Mouse (Mus musculus) embryonic facial prominence, embryonic 10.5 days (tissue): ENCODE results near the gene Nudcd3. TPM values are rescaled to one million over a fixed set of nuclear protein-coding genes. Genes with fewer than 3 reads are reported as not detected.

Experiments used
- DNase-seq: peaks from one replicate; pipeline ENCODE4 v3.0.0-alpha.2; 2017; ENCODE audit warnings: low spot score
- H3K27ac ChIP-seq: fragments of 300-500 bp; sonication (generic); replicated peaks from 2 replicates; pipeline ENCODE4 v1.5.1; 2016; ENCODE audit warnings: mild to moderate bottlenecking
- H3K27me3 ChIP-seq: fragments of 300-500 bp; sonication (generic); replicated peaks from 2 replicates; pipeline ENCODE4 v1.6.1; 2016; ENCODE audit warnings: low read depth, mild to moderate bottlenecking; ENCODE audit not compliant: poor library complexity, severe bottlenecking
- H3K36me3 ChIP-seq: fragments of 300-500 bp; sonication (generic); replicated peaks from 2 replicates; pipeline ENCODE4 v1.6.1; 2016; ENCODE audit warnings: mild to moderate bottlenecking, moderate library complexity
- H3K4me1 ChIP-seq: fragments of 300-500 bp; sonication (generic); 2 replicates; pipeline ENCODE4 v1.6.1; 2016
- H3K4me3 ChIP-seq: fragments of 300-500 bp; sonication (generic); 2 replicates; pipeline ENCODE4 v1.5.1; 2016; ENCODE audit warnings: mild to moderate bottlenecking, moderate library complexity
- H3K9me3 ChIP-seq: fragments of 300-500 bp; sonication (generic); 2 replicates; pipeline ENCODE4 v1.6.1; 2016; ENCODE audit warnings: mild to moderate bottlenecking
- WGBS: fragments of 180-500 bp; shearing (Covaris S2); methylation state at CpG from one replicate; pipeline ENCODE4 v1.1.7; 2016; 5-methylcytosine and 5-hydroxymethylcytosine counted together
- polyA plus RNA-seq: library from polyadenylated mRNA; unstranded; fragments of >200 nt; fragmentation: Nextera tagmentation; extraction: Ambion mirVana; gene quantifications from 2 replicates; pipeline ENCODE4 v1.2.1, GENCODE M21; 2016

Gene Nudcd3
- polyA plus RNA-seq, 1 experiment from 2014 or later = 55.6 TPM

DNA sequence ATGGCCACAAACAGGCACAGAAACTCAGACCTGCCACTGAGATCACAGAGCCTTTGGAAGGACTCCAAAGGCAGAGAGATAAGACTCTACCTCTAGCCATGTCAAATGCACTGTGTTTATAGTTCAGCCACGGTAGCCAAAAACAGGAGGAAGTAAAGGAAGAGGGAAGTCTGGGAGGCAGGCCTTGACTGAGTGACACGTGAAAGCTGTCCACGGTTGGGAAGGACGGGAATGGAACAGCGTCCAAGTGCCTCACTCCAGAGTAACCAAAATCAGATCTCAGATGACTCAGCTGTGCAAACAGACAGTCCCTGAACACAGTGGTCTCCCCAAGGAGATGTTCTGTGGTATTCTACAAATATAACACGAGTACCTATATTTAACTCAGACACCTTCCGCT lies 25.5 kb downstream of the Nudcd3 start:
- Histone ChIP-seq H3K9me3 (no peaks in the 10 kb centered on the region), H3K36me3 (0 out of 2 replicates have a peak, but pooled peaks cover 3% of the 10 kb centered on the region), H3K27ac (no peak overlapping the region), H3K4me1 (peaks cover 19% of the 10 kb centered on the region), H3K4me3 (no peak overlapping the region), H3K27me3 (no peaks in the 10 kb centered on the region)
- DNase-seq = no peak
- 85% methylated on average over 7 of the region's 7 CpGs for WGBS

GRCm38 (mm10) chr11:6169041-6169663 lies 31.1 kb downstream of the Nudcd3 start:
- Histone ChIP-seq H3K27me3 (no peaks in the 10 kb centered on the region), H3K4me1 (no peaks in the 10 kb centered on the region), H3K4me3 (no peak overlapping the region), H3K27ac (no peak overlapping the region), H3K36me3 (no peaks in the 10 kb centered on the region), H3K9me3 (no peaks in the 10 kb centered on the region)
- DNase-seq = no peak
- 91% methylated on average over 2 of the region's 2 CpGs for WGBS

DNA sequence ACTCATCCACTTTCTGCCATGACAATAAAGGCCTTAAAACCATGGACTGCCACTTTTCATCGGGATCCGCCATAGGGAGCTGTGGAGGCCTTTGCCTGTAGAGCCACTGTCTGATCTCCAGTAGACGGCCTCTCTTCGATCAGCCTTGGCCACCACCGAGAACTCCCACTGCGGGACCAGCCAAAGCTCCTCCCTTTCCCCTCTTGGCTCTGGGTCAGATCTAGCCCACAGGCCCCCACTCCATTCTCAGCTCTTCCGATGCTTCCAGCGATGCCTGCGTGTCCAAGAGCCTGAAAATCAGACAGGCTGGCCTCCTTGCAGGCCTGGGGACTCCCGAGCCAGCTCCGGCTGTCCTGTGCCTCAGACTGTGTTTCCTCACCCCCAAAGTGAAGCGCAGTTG lies 33.9 kb downstream of the Nudcd3 start:
- no peaks in the 10 kb centered on the region for H3K4me1 ChIP-seq
- H3K9me3 ChIP-seq = no peaks in the 10 kb centered on the region
- no peak overlapping the region for H3K4me3 ChIP-seq
- H3K36me3 ChIP-seq = 0 out of 2 replicates have a peak, but pooled peaks cover 4% of the 10 kb centered on the region
- no peaks in the 10 kb centered on the region for H3K27me3 ChIP-seq
- no peak for DNase-seq
- 94% methylated on average over 12 of the region's 12 CpGs for WGBS
- H3K27ac ChIP-seq = no peak overlapping the region

DNA sequence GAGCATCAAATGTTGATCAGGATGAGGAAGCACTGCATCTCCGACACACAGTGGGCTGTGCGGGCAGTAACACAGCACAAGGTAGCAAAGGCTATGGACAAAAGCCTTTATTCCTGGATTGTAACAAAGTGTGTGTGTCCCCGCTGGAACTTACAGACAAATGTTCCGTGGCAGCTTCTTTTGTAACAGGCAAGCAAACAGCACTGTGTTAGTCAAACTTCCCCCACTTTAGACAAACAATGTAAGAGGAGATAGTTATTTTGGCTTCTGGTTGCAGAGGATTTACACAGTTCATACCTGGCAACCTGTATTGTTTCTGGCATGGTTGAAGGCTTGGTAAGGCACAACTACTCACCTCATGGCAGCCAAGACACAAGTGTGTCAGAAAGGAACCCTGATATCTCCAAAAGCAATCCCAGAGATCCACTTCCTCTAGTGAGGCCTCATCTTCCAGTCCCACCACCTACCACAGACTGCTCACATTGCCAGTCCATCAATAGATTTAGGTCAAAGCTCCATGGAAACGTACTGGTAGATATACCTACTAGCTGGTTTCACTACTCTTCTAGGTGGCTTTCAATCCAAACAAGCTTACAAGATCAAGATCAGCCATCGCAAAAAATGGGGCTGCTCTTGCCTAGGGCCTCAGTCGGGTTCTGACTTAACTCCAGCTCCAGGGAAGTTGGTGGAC lies 34.7 kb downstream of the Nudcd3 start:
- no peak overlapping the region for H3K4me3 ChIP-seq
- H3K36me3 ChIP-seq = 0 out of 2 replicates have a peak, but pooled peaks cover 4% of the 10 kb centered on the region
- 92% methylated on average over 7 of the region's 7 CpGs for WGBS
- no peak for DNase-seq
- H3K4me1 ChIP-seq = no peaks in the 10 kb centered on the region
- no peaks in the 10 kb centered on the region for H3K9me3 ChIP-seq
- H3K27ac ChIP-seq = no peak overlapping the region
- H3K27me3 ChIP-seq = no peaks in the 10 kb centered on the region

DNA sequence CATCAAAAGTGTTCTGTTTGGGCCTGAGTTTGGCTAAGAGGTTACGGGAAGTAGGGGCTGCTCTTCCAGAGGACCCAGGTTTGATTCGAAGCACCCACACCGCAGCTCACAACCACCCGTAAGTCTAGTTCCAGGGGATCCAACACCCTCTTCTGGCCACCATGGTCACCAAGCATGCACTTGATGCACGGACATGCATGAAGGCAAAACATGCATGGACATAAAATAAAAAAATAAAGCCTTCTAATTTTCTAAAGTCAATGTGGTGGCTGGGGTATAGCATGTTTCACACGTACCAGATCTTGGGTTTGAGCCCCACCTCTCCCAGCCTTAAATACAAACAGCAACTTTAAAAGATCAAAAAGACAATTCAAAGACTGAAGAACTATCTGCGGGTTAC lies 35.4 kb downstream of the Nudcd3 start:
- H3K27ac ChIP-seq = no peak overlapping the region
- DNase-seq = no peak
- WGBS = 96% methylated on average over 7 of the region's 7 CpGs
- no peaks in the 10 kb centered on the region for H3K4me1 ChIP-seq
- no peak overlapping the region for H3K4me3 ChIP-seq
- 0 out of 2 replicates have a peak, but pooled peaks cover 4% of the 10 kb centered on the region for H3K36me3 ChIP-seq
- no peaks in the 10 kb centered on the region for H3K27me3 ChIP-seq
- H3K9me3 ChIP-seq = no peaks in the 10 kb centered on the region

DNA sequence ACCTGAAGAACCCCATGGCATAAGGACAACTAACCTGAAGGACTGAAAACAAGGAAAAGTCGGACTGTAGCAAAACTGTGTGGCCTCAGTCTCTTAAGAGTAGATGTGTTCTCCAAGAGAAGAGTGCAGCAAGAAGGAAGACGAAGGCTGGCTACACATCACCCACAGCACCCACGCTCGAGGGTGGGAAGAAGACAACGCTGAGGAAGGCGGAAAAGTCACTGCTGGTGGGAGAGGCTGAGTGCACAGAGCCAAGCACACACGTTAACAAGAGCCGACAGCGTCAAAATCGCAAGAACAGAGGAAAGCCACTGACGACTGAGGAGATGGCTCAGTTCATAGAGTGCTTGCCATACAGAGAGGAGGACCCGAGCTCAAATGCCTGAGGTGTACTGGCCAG lies 36.5 kb downstream of the Nudcd3 start:
- Histone ChIP-seq H3K36me3 (0 out of 2 replicates have a peak, but pooled peaks cover 4% of the 10 kb centered on the region), H3K4me1 (no peaks in the 10 kb centered on the region), H3K4me3 (no peak overlapping the region), H3K9me3 (no peaks in the 10 kb centered on the region), H3K27ac (no peak overlapping the region), H3K27me3 (no peaks in the 10 kb centered on the region)
- WGBS = 94% methylated on average over 12 of the region's 12 CpGs
- DNase-seq = no peak

- Histone ChIP-seq H3K27ac (no peak overlapping the region), H3K9me3 (no peaks in the 10 kb centered on the region), H3K4me3 (no peak overlapping the region), H3K36me3 (0 out of 2 replicates have a peak, but pooled peaks cover 4% of the 10 kb centered on the region), H3K4me1 (no peaks in the 10 kb centered on the region), H3K27me3 (no peaks in the 10 kb centered on the region)
- no peak for DNase-seq
- 94% methylated on average over 3 of the region's 3 CpGs for WGBS
Measured at GRCm38 (mm10) chr11:6163062-6163461, 37.2 kb downstream of the Nudcd3 start.

- no peak overlapping the region for H3K27ac ChIP-seq
- H3K36me3 ChIP-seq = 0 out of 2 replicates have a peak, but pooled peaks cover 4% of the 10 kb centered on the region
- no peaks in the 10 kb centered on the region for H3K4me1 ChIP-seq
- H3K27me3 ChIP-seq = no peaks in the 10 kb centered on the region
- H3K9me3 ChIP-seq = no peaks in the 10 kb centered on the region
- H3K4me3 ChIP-seq = no peak overlapping the region
- DNase-seq = no peak
Measured at GRCm38 (mm10) chr11:6161549-6161948, 38.7 kb downstream of the Nudcd3 start.

DNA sequence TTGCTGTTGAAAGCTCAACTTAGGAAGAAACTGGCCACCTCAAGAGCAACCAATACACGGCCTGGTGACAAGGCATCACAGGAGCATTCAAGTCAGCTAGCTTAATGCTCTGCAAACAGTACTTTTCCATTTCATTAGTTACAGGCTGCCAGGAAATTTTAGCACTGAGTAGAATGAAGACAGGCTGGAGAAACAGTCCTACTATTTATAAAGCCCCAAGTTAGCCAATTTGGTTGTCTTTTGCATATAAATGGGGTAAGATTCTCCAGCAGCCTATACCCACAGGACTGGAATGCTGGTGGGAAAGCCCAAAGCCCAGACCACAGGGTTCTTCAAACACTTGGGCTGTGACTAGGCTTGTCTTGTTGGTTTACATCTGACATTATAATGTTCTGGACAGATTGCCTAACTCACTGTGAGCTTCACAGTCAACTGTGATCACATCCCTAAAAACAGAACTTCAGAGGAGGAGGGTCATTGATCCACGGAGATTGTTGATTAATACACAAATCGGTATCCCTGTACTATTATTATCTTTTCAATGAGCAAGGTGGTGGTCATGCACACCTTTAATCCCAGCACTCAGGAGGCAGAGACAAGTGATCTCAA lies 39.4 kb downstream of the Nudcd3 start:
- 0 out of 2 replicates have a peak, but pooled peaks cover 4% of the 10 kb centered on the region for H3K36me3 ChIP-seq
- no peaks in the 10 kb centered on the region for H3K9me3 ChIP-seq
- no peak overlapping the region for H3K27ac ChIP-seq
- DNase-seq = no peak
- H3K27me3 ChIP-seq = no peaks in the 10 kb centered on the region
- H3K4me1 ChIP-seq = no peaks in the 10 kb centered on the region
- no peak overlapping the region for H3K4me3 ChIP-seq
- WGBS = 92% methylated on average over 3 of the region's 3 CpGs

- H3K36me3 ChIP-seq = 0 out of 2 replicates have a peak, but pooled peaks cover 4% of the 10 kb centered on the region
- 88% methylated on average over 4 of the region's 4 CpGs for WGBS
- no peak overlapping the region for H3K4me3 ChIP-seq
- H3K27me3 ChIP-seq = no peaks in the 10 kb centered on the region
- H3K4me1 ChIP-seq = no peaks in the 10 kb centered on the region
- DNase-seq = no peak
- no peaks in the 10 kb centered on the region for H3K9me3 ChIP-seq
- no peak overlapping the region for H3K27ac ChIP-seq
Measured at GRCm38 (mm10) chr11:6159704-6160275, 40.4 kb downstream of the Nudcd3 start.

DNA sequence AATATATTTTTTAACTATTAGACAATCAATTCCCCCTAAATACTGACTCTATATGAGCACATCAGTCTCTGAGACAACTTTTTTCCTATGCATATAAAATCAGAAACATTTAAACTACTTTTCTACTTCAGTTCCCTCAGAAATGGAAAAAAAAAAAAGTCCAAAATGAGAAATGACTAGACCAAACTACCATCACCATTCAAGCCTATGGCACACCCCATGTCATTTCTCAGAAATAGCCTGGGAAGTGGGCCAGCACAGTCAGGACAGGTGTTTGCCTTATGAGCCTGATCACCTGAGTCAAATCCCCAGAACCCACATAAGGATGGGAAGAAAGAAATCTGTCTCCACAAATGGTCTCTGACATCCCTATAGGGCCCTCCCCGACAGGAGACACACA lies 41.7 kb downstream of the Nudcd3 start:
- DNase-seq = no peak
- H3K4me3 ChIP-seq = no peak overlapping the region
- no peaks in the 10 kb centered on the region for H3K9me3 ChIP-seq
- no peak overlapping the region for H3K27ac ChIP-seq
- no peaks in the 10 kb centered on the region for H3K27me3 ChIP-seq
- H3K4me1 ChIP-seq = peaks cover 10% of the 10 kb centered on the region; the same call in 1 of the 2 replicates
- 90% methylated on average over 1 of the region's 1 CpGs for WGBS
- 0 out of 2 replicates have a peak, but pooled peaks cover under 1% of the 10 kb centered on the region for H3K36me3 ChIP-seq

GRCm38 (mm10) chr11:6157119-6157518 lies 43.1 kb downstream of the Nudcd3 start:
- peaks cover 10% of the 10 kb centered on the region; the same call in 1 of the 2 replicates for H3K4me1 ChIP-seq
- no peaks in the 10 kb centered on the region for H3K27me3 ChIP-seq
- H3K9me3 ChIP-seq = no peaks in the 10 kb centered on the region
- no peaks in the 10 kb centered on the region for H3K36me3 ChIP-seq
- no peak overlapping the region for H3K4me3 ChIP-seq
- 88% methylated on average over 5 of the region's 5 CpGs for WGBS
- no peak overlapping the region for H3K27ac ChIP-seq
- no peak for DNase-seq
